Mouse (Mus musculus): ENCODE measurements around the gene 1700023F06Rik.

1700023F06Rik gene

GRCm38 (mm10) chr11:103221437-103221836 lies 13.1 kb upstream of the 1700023F06Rik start:
- no peak for DNase-seq

GRCm38 (mm10) chr11:103219995-103220394 lies 11.6 kb upstream of the 1700023F06Rik start:
- DNase-seq, result peak; percentile 61

GRCm38 (mm10) chr11:103219259-103219658 lies 10.9 kb upstream of the 1700023F06Rik start:
- DNase-seq, result no peak

GRCm38 (mm10) chr11:103218517-103218901 lies 10.2 kb upstream of the 1700023F06Rik start:
- DNase-seq, result no peak

- no peak for DNase-seq
Measured at GRCm38 (mm10) chr11:103217790-103218516, 9.6 kb upstream of the 1700023F06Rik start, which contains the start of gene Spata32. TSS of gene Spata32 (minus strand) at chr11:103218432.

- no peak for DNase-seq
Measured at GRCm38 (mm10) chr11:103215355-103215754, 7.0 kb upstream of the 1700023F06Rik start.

GRCm38 (mm10) chr11:103213712-103214111 lies 5.4 kb upstream of the 1700023F06Rik start:
- DNase-seq, result no peak

GRCm38 (mm10) chr11:103210291-103210690 lies 1.9 kb upstream of the 1700023F06Rik start:
- DNase-seq, result no peak

- no peak for DNase-seq
Measured at GRCm38 (mm10) chr11:103206203-103206602, 2.2 kb downstream of the 1700023F06Rik start.

GRCm38 (mm10) chr11:103202376-103202775 lies 6.0 kb downstream of the 1700023F06Rik start:
- DNase-seq, result no peak

- peak; percentile 52 for DNase-seq
Measured at GRCm38 (mm10) chr11:103201664-103202063, 6.7 kb downstream of the 1700023F06Rik start.

GRCm38 (mm10) chr11:103198911-103199803 lies 9.2 kb downstream of the 1700023F06Rik start:
- DNase-seq, result no peak

GRCm38 (mm10) chr11:103198339-103198738 lies 10.0 kb downstream of the 1700023F06Rik start:
- DNase-seq, result no peak

GRCm38 (mm10) chr11:103197340-103197739 lies 11.0 kb downstream of the 1700023F06Rik start:
- DNase-seq, result no peak

GRCm38 (mm10) chr11:103195656-103196055 lies 12.7 kb downstream of the 1700023F06Rik start:
- DNase-seq, result no peak

- DNase-seq, result no peak
Measured at GRCm38 (mm10) chr11:103195236-103195635, 13.1 kb downstream of the 1700023F06Rik start.

GRCm38 (mm10) chr11:103193825-103194168 lies 14.6 kb downstream of the 1700023F06Rik start:
- no peak for DNase-seq

GRCm38 (mm10) chr11:103192956-103193824 lies 15.2 kb downstream of the 1700023F06Rik start:
- no peak for DNase-seq

GRCm38 (mm10) chr11:103192230-103192955 lies 16.0 kb downstream of the 1700023F06Rik start:
- no peak for DNase-seq

- DNase-seq, result no peak
Measured at GRCm38 (mm10) chr11:103184891-103185290, 23.5 kb downstream of the 1700023F06Rik start.

- DNase-seq, result peak; percentile 96
Measured at GRCm38 (mm10) chr11:103181911-103182310, 26.4 kb downstream of the 1700023F06Rik start.

GRCm38 (mm10) chr11:103181349-103181748 lies 27.0 kb downstream of the 1700023F06Rik start:
- DNase-seq, result no peak

Measured in kidney, adult 11 months (tissue).